Mouse (Mus musculus): ENCODE results near the gene Klf14. TPM values are rescaled to one million over a fixed set of nuclear protein-coding genes. Genes with fewer than 3 reads are reported as not detected.
A peak's percentile ranks its signal among the peaks of the same experiment; 100 is the strongest.

Klf14 gene
- total RNA-seq (2014; rRNA removed) (0.61 and 0.99 TPM in 2 replicates), polyA plus RNA-seq (2015; fragmentation: Nextera tagmentation; extraction: Ambion mirVana) (0.63 and 0.82 TPM in 2 replicates)

GRCm38 (mm10) chr6:30958736-30959540 is at the start of gene Klf14:
Klf14 (minus strand) TSS chr6:30959078.
- Histone ChIP-seq H3K9ac (replicated peaks; ENCODE audit: low read length) (no peak within 1 kb of the TSS; the same call in 1 of the 2 replicates), H3K27me3 (ENCODE audit: insufficient read depth, low read length) (peaks cover 47% of the 10 kb centered on the region), H3K36me3 (ENCODE audit: insufficient read depth, low read length) (no peaks in the 10 kb centered on the region), H3K27ac (no peak within 1 kb of the TSS), H3K4me3 (ENCODE audit: low read length) (peak within 1 kb of the TSS; percentile 52), H3K9me3 (ENCODE audit: low read length) (peaks cover 29% of the 10 kb centered on the region), H3K4me2 (ENCODE audit: low read depth, low read length) (peak within 1 kb of the TSS; percentile 71), H3K4me1 (ENCODE audit: insufficient read depth, low read length) (no peaks in the 10 kb centered on the region)
- peak; percentile 49 for DNase-seq (ENCODE audit: low spot score)
- TF ChIP-seq CTCF (IDR thresholded peaks at IDR 0.05; ENCODE audit: low read depth): no peak
- ATAC-seq: peak; percentile 58; the same call in 1 of the 2 replicates
- WGBS: under 1% methylated on average over 75 of the region's 75 CpGs

GRCm38 (mm10) chr6:31006111-31006600 is 47.3 kb upstream of the Klf14 start:
- no peaks in the 10 kb centered on the region for H3K36me3 ChIP-seq (ENCODE audit: insufficient read depth, low read length)
- H3K9ac ChIP-seq (replicated peaks; ENCODE audit: low read length): no peak overlapping the region
- no peak overlapping the region for H3K4me3 ChIP-seq (ENCODE audit: low read length)
- H3K4me2 ChIP-seq (ENCODE audit: low read depth, low read length): no peak overlapping the region
- 59% methylated on average over 6 of the region's 6 CpGs for WGBS
- no peak for TF ChIP-seq CTCF (IDR thresholded peaks at IDR 0.05; ENCODE audit: low read depth)
- no peaks in the 10 kb centered on the region for H3K4me1 ChIP-seq (ENCODE audit: insufficient read depth, low read length)
- ATAC-seq (no peak), DNase-seq (ENCODE audit: low spot score) (no peak)
- no peaks in the 10 kb centered on the region for H3K27me3 ChIP-seq (ENCODE audit: insufficient read depth, low read length)
- H3K9me3 ChIP-seq (ENCODE audit: low read length): no peaks in the 10 kb centered on the region
- no peak overlapping the region for H3K27ac ChIP-seq

DNA sequence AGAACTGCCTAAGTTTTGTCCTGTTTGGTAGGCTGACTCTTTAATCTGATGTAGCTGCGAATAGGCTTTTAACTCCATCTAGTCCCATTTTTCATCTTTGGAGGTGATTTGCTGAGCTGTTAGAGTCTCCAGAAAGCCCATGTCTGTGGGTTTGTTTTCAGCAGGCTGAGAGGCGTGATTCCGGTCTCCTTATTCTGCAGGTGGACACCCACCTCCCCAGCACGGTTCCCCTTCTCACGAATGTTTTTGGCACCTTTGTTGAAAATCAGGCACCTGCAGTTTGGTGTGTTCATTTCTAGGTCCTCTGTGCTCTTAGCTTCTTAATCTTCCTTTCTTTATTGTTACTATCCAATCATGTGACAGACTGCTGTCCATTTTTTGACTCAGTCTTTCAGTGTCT is 27.5 kb upstream of the Klf14 start:
- 88% methylated on average over 5 of the region's 5 CpGs for WGBS
- H3K27me3 ChIP-seq (ENCODE audit: insufficient read depth, low read length): no peaks in the 10 kb centered on the region
- H3K4me3 ChIP-seq (ENCODE audit: low read length): no peak overlapping the region
- H3K4me1 ChIP-seq (ENCODE audit: insufficient read depth, low read length): no peaks in the 10 kb centered on the region
- ATAC-seq (no peak), DNase-seq (ENCODE audit: low spot score) (no peak)
- H3K36me3 ChIP-seq (ENCODE audit: insufficient read depth, low read length): no peaks in the 10 kb centered on the region
- H3K9me3 ChIP-seq (ENCODE audit: low read length): no peaks in the 10 kb centered on the region
- H3K4me2 ChIP-seq (ENCODE audit: low read depth, low read length): no peak overlapping the region
- TF ChIP-seq CTCF (IDR thresholded peaks at IDR 0.05; ENCODE audit: low read depth): no peak
- H3K9ac ChIP-seq (replicated peaks; ENCODE audit: low read length): no peak overlapping the region
- no peak overlapping the region for H3K27ac ChIP-seq

- 63% methylated on average over 4 of the region's 4 CpGs for WGBS
- no peak for TF ChIP-seq CTCF (IDR thresholded peaks at IDR 0.05; ENCODE audit: low read depth)
- H3K9ac ChIP-seq (replicated peaks; ENCODE audit: low read length): no peak overlapping the region
- no peaks in the 10 kb centered on the region for H3K4me1 ChIP-seq (ENCODE audit: insufficient read depth, low read length)
- ATAC-seq: no peak
- H3K4me3 ChIP-seq (ENCODE audit: low read length): no peak overlapping the region
- no peaks in the 10 kb centered on the region for H3K9me3 ChIP-seq (ENCODE audit: low read length)
- no peaks in the 10 kb centered on the region for H3K27me3 ChIP-seq (ENCODE audit: insufficient read depth, low read length)
- DNase-seq (ENCODE audit: low spot score): no peak
- H3K4me2 ChIP-seq (ENCODE audit: low read depth, low read length): no peak overlapping the region
- H3K27ac ChIP-seq: no peak overlapping the region
- no peaks in the 10 kb centered on the region for H3K36me3 ChIP-seq (ENCODE audit: insufficient read depth, low read length)
Observed at GRCm38 (mm10) chr6:30983021-30983420, 24.1 kb upstream of the Klf14 start.

GRCm38 (mm10) chr6:30982372-30982980 is 23.6 kb upstream of the Klf14 start:
- Histone ChIP-seq H3K4me3 (ENCODE audit: low read length) (peak overlapping the region; percentile 15), H3K9ac (replicated peaks; ENCODE audit: low read length) (no peak overlapping the region; the same call in 1 of the 2 replicates), H3K27me3 (ENCODE audit: insufficient read depth, low read length) (no peaks in the 10 kb centered on the region), H3K9me3 (ENCODE audit: low read length) (no peaks in the 10 kb centered on the region), H3K27ac (no peak overlapping the region), H3K36me3 (ENCODE audit: insufficient read depth, low read length) (no peaks in the 10 kb centered on the region), H3K4me1 (ENCODE audit: insufficient read depth, low read length) (no peaks in the 10 kb centered on the region), H3K4me2 (ENCODE audit: low read depth, low read length) (peak overlapping the region; percentile 58)
- WGBS: 13% methylated on average over 13 of the region's 13 CpGs
- ATAC-seq: no peak
- peak; percentile 54 for DNase-seq (ENCODE audit: low spot score)
- TF ChIP-seq CTCF (IDR thresholded peaks at IDR 0.05; ENCODE audit: low read depth): peak; percentile 64

DNA sequence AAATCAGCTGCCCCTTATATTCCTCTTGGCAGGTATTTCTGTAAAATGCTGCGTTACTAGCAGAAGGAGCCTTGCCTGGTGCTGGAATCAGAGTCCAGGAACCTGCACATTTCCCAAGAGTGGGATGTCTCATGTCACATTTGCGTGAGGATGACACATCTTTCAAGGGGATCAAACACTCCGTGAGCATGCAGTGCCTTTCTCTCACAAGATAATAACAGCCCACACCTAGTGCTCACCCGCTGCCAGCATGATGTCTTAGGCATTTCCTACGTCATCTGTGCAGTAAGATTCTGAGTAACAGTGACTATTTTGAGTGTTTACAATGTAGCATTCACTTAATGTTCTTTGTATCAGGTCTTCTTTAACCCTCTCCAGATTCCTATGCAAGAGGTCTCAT is 22.5 kb upstream of the Klf14 start:
- Histone ChIP-seq H3K27ac (no peak overlapping the region), H3K27me3 (ENCODE audit: insufficient read depth, low read length) (no peaks in the 10 kb centered on the region), H3K4me3 (ENCODE audit: low read length) (no peak overlapping the region), H3K4me1 (ENCODE audit: insufficient read depth, low read length) (no peaks in the 10 kb centered on the region), H3K9ac (replicated peaks; ENCODE audit: low read length) (no peak overlapping the region), H3K36me3 (ENCODE audit: insufficient read depth, low read length) (no peaks in the 10 kb centered on the region), H3K4me2 (ENCODE audit: low read depth, low read length) (no peak overlapping the region), H3K9me3 (ENCODE audit: low read length) (no peaks in the 10 kb centered on the region)
- TF ChIP-seq CTCF (IDR thresholded peaks at IDR 0.05; ENCODE audit: low read depth): no peak
- DNase-seq (ENCODE audit: low spot score) (no peak), ATAC-seq (no peak)
- WGBS: 79% methylated on average over 5 of the region's 5 CpGs
